In genomic region chr6:87993790-87994571, GRCm38 (mm10) we compare ENCODE assay signal across 8 mouse cellular contexts. TPM values are rescaled to one million over a fixed set of nuclear protein-coding genes. Genes with fewer than 3 reads are reported as not detected.
DNase-seq lines count a peak whose midpoint lies in the region; ATAC-seq and TF ChIP-seq lines count a peak whose summit lies in the region.

No protein-coding gene starts in this region.

- H3K4me3 ChIP-seq in forebrain, embryonic 11.5 days (ENCODE audit: low read depth, low read length): peak overlapping the region; percentile 22
- peak overlapping the region; percentile 42 for H3K4me3 ChIP-seq in layer of hippocampus, adult 2 months

- DNase-seq in heart, adult 11 months: peak; percentile 90
- no peak for DNase-seq in heart, postnatal 25 days (ENCODE audit: low spot score)
- peak; percentile 25 for DNase-seq in MEL-GATA-1-ER (ENCODE audit: extremely low read depth, low read depth)
- peak; percentile 93 for DNase-seq in forebrain, embryonic 11.5 days (ENCODE audit: low spot score)
- peak; percentile 46 to 56 for DNase-seq in layer of hippocampus, adult 2 months (ENCODE audit: low spot score in 2 of 2)
- DNase-seq in lung, postnatal 10 days: peak; percentile 40
- DNase-seq in right cerebral cortex, postnatal 36 days (ENCODE audit: low spot score in 2 of 2): peak; percentile 47 to 66
- DNase-seq in urinary bladder, adult 2 months (ENCODE audit: low spot score): no peak

- peak overlapping the region; percentile 55 for H3K9ac ChIP-seq in forebrain, embryonic 11.5 days (ENCODE audit: low read length)

- ATAC-seq in forebrain, embryonic 11.5 days (replicated peaks; ENCODE audit: low FRiP score): peak; percentile 89

- no peaks in the 10 kb centered on the region; the same call in 1 of the 2 replicates for H3K36me3 ChIP-seq in forebrain, embryonic 11.5 days (ENCODE audit: control insufficient read depth, insufficient read depth, low read length)

- 6% methylated on average over 16 of the region's 18 CpGs for WGBS in forebrain, embryonic 11.5 days

- peak overlapping the region; percentile 57 for H3K4me2 ChIP-seq in forebrain, embryonic 11.5 days (ENCODE audit: low read depth, low read length, severe bottlenecking)

- H3K9me3 ChIP-seq in forebrain, embryonic 11.5 days (ENCODE audit: control insufficient read depth, low read length): no peaks in the 10 kb centered on the region

- intact Hi-C loops in heart, postnatal 25 days (cut with DNase I): loop anchor here (5.0 to 10.0 kb wide), 2 partner anchors 97 to 229 kb away; no protein-coding TSS in a partner anchor

- H3K27ac ChIP-seq in forebrain, embryonic 11.5 days (ENCODE audit: low read depth, low read length): peak overlapping the region; percentile 77
- peak overlapping the region; percentile 94 for H3K27ac ChIP-seq in layer of hippocampus, adult 2 months

- H3K4me1 ChIP-seq in forebrain, embryonic 11.5 days (replicated peaks; ENCODE audit: control insufficient read depth, insufficient read depth, low read length): peaks cover 25% of the 10 kb centered on the region

- H3K27me3 ChIP-seq in forebrain, embryonic 11.5 days (ENCODE audit: control insufficient read depth, insufficient read depth, low read length): no peaks in the 10 kb centered on the region

- no peak for TF ChIP-seq CTCF in layer of hippocampus, adult 2 months (conservative IDR thresholded peaks at IDR 0.05)

RNA-seq across cellular contexts. Expression of gene H1fx, which starts 12.5 kb away (rescaled TPM):
- 1 to 10 TPM; 1.7 to 2.7 TPM for total RNA-seq in heart, postnatal 25 days (2021)
- polyA plus RNA-seq in forebrain, embryonic 11.5 days (2014; fragmentation: Nextera tagmentation; extraction: Ambion mirVana): 144 and 158 TPM in 2 replicates
- total RNA-seq in layer of hippocampus, adult 2 months (2021): 10 to 100 TPM; 65.7 to 68.1 TPM
- 6.0 and 8.8 TPM in 2 replicates for polyA plus RNA-seq in urinary bladder, adult 2 months (2012; rRNA removed)

RNA-seq across cellular contexts. Expression of gene Rab7, which starts 51.1 kb away (rescaled TPM):
- total RNA-seq in heart, postnatal 25 days (2021): 100 to 1,000 TPM; 292 to 305 TPM
- 232 and 244 TPM in 2 replicates for polyA plus RNA-seq in forebrain, embryonic 11.5 days (2014; fragmentation: Nextera tagmentation; extraction: Ambion mirVana)
- 100 to 1,000 TPM; 305 to 332 TPM for total RNA-seq in layer of hippocampus, adult 2 months (2021)
- 400 and 428 TPM in 2 replicates for polyA plus RNA-seq in urinary bladder, adult 2 months (2012; rRNA removed)

Comparison
In these comparisons a context has a peak if more than half of its experiments do, and no peak if none do; other contexts are left out.
1. DNase-seq: peak in heart, adult 11 months (single experiment), MEL-GATA-1-ER (single experiment), forebrain, embryonic 11.5 days (single experiment), layer of hippocampus, adult 2 months (2 of 2), lung, postnatal 10 days (single experiment) and right cerebral cortex, postnatal 36 days (2 of 2); none in heart, postnatal 25 days (single experiment) and urinary bladder, adult 2 months (single experiment).
2. RNA of gene H1fx, which starts 12.5 kb away (total RNA-seq): 65.7 to 68.1 TPM in layer of hippocampus, adult 2 months; 1.7 to 2.7 TPM in heart, postnatal 25 days; every median in the first group is over 10 times any median in the second.